Mouse (Mus musculus): Measurements from ENCODE around the gene Ppcdc. TPM values are rescaled to one million over a fixed set of nuclear protein-coding genes. Genes with fewer than 3 reads are reported as not detected.
A peak's percentile ranks its signal among the peaks of the same experiment; 100 is the strongest.

The Ppcdc gene
- 100 to 1,000 TPM in 2 of 3 experiments, 10 to 100 TPM in 1; 65.2 to 228 (median 153) TPM for polyA plus RNA-seq (2017; shearing (Covaris generic))

DNA sequence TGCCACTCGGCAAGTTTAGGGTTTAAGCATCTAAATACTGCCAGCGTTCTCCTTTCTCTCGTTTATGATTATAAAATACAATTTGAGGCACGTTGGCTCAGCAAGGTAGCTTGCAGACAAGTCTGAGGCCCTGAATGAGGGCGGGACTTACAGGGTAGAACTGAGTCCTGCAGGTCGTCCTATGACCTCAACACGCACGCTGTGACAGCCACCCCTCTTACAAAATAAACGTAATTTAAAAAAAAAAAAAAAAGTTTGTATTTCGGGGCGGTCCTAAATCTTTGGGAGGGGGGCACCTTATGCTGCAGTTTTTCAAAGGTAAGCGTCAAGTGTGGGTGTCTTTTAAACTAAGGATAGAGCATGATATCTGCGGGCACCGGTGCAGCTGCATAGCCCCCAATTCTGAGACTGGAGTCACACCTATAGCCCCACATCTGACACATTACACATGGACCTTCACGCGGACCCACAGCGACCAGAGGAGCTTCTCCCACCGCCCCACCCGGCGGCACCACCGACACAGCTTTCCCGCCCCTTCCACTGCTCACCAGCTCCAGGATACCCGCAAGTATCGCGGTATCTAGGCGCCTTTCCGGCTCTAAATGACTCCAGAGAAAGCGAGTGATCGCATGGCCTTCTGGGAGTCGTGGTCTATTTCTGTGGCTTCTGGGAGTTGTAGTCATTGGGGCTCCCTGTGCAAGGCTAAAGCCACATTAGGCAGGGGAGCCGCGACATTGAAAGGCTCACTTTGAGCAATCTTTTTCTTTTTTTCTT lies at the start of gene Ppcdc:
TSS of gene Ppcdc (minus strand) at position 603 of the 774 bp plus-strand sequence.
- ATAC-seq = peak; percentile 98

DNA sequence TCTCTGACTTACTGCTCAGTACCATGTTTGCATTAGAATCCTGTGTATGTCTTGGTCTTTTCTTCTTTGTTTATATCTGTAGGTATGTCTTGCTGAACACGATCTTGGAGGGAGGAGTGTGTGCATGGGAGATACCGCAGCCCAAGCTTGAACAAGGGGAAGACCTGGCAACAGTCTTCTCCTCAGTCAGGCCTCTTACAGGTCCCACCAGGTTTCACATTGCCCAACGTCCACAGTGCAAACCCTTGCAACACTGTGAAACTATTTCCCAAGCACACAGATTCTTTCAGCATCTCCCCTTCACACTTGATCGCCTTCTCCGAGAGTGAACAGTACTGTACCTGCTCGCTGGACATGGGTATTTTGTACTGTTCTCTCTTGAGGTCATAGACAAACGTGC lies 47.9 kb upstream of the Ppcdc start:
- no peak for ATAC-seq

DNA sequence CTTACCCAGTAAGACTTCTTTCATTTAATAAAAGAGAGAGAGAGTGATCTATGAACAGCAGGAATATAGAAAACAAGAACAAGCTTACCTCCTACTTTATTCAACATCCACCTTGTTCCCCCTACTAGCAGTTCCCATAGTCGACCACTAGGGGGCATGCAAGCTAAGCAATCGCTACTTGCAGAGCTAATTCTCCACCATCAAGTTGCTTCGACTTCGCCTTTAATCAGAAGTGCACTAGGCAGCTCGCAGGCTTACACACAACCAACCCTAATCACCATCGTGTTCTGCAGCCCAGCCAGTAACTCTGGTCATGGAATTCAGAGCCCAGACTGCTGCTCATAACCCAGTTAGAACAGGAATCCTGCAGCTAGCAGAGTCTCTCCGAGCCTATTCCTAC lies 45.9 kb upstream of the Ppcdc start:
- ATAC-seq = no peak

DNA sequence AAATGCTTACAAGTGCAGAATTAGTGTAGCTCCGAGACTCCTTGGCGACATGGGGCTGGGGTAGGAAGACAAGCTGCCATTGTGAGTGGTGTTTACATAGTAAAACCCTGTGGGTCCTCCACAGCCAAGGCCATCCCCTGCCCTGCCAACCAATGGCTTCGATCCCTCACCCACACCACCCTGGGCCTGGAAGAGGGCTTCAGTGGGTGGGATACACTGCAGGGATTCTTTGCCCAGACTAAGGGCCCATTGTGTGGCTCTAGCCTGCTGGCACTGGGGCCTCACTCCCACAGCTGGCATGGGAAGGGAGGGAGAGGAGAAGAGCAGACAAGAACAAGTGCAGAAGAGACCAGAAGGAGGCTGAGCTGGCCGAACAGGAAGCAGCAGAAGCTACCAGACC lies 29.0 kb upstream of the Ppcdc start:
- ATAC-seq = no peak

DNA sequence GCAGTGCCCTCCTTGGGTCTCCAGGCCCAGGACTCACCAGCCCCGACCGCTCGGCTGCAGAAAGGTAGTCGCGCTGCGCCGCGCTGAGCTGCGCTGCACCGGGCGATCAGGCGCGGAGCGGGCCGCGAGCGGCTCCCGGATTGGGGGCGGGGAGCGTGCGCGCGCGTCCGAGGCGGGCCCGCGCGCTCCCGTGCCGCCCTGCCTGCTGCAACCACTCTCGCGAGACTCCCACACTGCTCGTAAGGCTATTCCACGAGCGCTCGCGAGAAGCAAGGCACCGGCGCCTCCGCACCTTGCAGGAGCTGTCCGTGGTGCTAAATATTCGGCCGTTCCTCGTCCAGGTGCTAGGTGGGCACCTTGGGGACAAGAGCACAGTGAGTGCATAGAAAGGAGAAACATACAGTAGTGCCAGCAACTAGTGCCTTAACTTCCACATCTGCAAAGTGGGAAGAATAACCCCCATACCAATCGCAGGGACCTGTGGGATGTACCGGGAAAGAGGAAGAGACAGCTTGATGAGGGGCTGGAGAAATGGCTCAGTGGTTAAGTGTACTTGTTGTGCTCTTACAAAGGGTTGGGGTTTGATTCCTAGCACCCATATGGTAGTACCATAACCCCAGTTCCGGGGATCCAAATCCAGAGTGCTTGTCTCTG lies 28.1 kb upstream of the Ppcdc start, which contains the start of gene Scamp5:
TSS of gene Scamp5 (minus strand) at position 165 of the 654 bp plus-strand sequence.
- ATAC-seq = peak; percentile 28

DNA sequence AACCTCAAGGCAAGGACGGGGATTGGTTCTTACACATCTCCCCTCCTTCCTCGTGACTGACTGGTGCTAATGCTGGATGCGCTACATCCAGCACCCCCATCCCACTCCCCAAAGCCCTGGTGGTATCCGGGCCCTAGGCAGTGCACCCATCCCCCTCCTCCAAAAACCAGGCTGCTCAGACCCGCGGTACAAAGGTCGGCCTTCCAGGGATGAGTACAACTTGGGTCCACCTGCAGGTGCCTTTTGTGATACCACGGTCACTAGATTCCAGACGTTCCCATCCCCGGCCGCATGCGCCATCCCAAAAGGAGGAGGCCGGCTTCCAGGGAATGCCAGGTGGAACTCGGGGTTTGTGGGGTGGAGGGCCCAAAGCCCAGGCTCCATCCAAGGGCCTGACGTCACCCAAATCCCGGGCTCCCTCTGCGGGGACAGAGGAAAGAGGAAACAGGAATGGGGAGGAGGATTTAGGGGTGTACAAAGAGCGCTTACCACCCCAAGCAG lies 27.4 kb upstream of the Ppcdc start:
- ATAC-seq = no peak

DNA sequence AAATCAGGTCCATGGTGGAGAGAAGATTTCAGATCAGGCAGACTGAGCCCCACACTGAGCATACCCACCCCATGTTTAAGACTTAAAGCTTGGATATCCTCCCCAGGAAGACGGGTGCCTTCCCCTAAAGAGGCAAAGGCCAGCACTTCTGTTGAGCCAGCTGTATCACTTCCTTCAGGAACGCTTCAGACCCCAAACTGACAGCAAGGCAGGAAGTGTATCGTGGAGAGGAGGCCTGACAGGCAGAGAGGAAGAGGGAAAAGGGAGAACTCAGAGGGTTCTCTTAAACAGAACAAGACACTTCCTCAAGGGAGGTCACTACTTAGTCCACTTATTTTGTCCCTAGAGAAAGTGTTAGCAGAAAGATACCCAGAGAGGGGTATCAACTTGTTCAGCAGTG lies 26.2 kb upstream of the Ppcdc start:
- ATAC-seq = no peak

DNA sequence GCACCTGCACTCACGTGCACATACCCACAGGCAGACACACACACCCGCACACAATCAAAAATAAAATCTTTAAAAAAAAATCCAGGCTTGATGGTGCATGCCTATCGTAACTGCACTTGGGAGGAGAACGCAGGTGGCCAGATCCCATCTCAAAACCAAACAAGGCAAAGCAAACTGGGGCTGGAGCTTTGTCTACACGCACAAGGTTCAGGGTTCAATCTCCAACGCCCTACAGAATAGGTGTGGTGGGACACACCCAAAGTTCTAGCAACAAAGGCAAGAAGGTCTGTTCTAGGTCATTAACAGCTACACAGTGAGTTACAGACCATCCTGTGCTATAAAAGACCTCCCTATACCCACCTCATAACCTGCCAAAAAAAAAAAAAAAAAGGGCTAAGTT lies 22.9 kb upstream of the Ppcdc start:
- no peak for ATAC-seq

DNA sequence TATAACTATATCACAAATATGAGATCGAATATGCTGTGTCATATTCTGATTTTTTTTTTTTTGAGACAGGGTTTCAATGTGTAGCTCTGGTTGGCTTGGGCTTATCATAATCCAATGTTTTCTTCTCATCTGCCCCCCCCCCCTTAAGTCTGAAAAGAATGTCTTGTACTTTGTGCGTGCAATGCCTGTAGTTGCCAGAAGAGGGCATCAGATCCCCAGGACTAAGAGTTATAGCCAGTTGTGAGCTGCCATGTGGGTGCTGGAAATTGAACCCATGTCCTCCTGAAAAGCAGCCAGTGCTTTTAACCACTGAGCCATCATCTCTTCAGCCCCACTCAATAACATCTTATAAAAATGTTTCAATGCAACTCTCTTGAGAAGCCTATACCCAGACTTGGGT lies 19.8 kb upstream of the Ppcdc start:
- ATAC-seq = no peak

DNA sequence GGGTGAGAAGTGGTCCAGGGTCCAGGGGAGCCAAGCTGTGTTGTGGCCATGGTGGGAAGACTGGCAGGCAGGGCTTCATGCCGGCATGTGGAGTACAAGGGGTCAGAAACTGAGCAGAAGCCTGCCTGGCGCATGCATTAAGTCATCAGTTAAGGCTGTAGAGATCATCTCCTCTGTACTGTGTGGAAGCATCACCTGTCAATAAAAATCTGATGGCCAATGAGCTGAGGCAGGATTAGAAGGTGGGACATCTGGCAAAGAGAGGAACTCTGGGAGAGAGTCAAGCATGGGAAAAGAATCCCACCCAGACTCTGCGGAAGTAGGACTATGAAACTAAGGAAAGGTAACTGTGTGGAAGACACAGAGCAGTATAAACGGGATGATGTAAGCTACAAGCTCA lies 13.6 kb upstream of the Ppcdc start:
- no peak for ATAC-seq

DNA sequence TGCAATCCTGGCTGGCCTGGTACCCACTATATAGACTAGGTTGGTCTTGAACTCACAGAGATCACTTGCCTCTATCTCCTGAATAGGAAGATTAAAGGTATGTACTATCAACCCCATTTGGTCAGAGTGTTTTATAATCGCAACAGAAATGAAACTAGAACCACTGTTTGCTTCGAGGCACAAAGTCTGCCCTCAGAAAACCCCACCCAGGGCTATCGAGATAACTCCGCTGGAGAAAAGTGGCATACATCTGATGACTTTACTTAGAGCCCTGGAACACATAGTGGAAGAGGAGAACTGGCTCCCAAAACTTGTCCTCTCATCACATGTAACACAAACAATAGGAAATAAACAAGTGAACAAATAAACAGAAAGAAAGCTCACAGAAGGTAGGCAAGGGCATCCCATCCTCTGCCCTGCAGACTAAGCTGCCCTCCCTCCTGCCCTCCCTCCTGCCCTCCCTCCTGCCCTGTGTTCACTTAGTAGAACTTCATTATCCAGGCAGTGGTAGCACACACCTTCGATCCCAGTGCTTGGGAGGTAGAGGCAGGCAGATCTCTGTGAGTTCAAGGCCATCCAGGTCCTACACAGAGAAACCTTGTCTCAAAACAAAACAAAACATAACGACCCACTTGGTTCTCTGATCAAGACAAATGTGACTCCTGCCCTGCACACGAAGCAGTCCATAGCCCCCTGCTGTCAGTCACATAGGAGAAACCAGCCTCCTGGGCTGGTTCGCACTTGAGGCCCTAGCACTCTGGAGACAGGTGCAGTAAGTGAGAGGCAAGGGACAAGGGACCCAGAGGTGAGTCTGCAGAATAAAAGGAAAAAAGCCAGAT lies 12.9 kb upstream of the Ppcdc start:
- no peak for ATAC-seq

DNA sequence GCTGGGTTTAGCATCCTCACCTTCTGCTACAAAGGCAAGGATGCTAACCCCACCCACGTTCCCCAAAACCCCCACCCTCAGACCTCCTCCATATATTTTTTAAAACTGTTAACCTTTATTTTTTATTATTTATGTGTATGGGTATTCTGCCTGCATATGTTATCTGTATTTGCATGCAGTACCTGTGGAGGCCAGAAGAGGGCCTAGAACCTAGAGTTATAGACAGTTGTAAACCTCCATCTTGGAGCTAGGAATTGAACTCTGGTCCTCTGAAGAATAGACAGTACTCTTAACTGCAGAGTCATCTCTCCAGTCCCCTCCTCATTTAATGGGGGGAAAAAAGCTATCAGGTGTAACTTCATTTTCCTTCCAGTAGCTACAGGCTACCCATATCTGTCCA lies 9.8 kb upstream of the Ppcdc start:
- ATAC-seq = no peak

DNA sequence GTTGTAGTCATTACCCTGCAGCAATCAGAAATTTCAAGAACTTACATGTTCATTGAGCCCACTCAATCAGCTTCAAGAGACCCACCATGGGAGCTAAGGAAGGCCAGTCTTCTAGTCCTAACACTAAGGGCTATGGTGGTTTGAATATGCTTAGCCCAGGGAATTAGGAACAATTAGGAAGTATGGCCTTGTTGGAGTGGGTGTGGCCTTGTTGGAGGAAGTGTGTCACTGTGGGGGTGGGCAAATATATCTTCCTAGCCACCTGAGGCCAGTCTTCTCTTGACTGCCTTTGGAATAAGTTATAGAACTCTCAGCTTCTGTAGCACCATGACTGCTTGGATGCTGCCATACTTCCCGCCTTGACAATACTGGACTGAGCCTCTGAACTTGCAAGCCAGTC lies 696 bp upstream of the Ppcdc start:
- ATAC-seq = no peak

DNA sequence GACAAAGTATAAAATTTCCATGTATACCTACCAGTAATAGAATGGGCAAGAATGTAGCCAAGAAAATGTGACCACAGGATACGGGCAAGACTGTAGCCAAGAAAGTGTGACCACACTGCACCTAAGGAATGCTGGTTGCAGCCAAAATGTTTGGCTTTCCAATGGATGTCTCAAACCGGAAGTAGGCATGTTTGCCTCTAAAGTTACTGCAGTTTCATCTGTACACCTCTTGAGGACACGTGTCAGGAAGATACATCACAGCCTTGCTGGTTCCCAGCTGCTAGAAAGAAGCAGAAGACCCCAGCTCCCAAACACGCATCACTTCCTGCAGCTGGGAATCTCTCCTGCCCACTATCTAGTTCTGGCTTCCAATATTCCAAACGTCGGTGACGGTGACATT lies 841 bp downstream of the Ppcdc start:
- ATAC-seq = no peak

DNA sequence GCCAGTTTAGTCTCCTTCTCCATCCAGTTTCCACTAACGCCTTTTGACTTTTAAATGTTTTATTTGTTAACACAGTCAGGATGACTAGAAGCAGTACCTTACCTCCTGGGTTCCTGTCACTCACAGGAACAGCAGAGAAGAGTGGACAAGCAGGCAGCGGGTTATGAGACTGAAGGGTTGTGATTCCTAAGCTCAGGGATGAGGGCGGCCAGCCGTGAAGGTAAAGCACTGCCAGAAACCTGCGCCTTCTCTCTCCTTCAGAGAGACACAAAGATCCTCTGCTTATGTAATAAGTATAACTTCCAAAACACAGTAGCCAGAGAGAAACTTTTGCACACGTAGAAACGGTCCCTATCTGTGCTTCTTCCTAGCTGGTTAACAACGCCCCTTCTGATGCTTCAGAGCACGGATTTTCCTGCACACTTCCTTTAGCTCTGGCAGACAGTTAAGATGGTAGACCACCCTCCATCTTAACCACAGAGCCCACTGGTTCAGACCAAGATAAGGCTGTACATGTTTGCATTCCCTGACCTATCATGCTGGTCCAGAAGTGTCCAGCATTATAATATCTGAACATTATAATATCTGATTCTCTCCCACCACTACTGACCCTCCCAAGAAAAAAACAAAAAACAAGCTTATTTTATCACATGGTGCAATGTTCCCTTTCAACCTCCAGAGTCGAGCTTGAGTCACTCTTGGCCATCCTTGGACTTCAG lies 1.9 kb downstream of the Ppcdc start:
- ATAC-seq = no peak

DNA sequence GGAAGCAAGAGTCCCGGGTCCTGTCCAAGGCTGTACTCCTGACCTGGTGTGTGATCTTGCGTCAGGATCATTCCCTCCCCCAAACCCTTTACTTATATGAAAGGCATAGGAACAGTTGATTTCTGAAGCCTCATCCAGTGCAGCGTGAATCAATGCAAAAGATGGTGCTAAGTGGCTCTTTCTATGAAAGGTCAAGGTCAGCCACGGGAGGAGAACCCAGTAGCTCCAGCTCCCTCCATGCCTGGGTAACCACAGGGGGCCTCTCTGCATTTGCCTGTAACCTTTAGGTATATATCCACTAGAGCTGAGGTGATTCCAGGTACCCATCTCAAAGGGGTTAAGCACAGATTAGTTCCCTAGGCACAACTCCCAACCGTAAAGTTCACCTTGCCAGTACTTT lies 3.8 kb downstream of the Ppcdc start:
- ATAC-seq = no peak

DNA sequence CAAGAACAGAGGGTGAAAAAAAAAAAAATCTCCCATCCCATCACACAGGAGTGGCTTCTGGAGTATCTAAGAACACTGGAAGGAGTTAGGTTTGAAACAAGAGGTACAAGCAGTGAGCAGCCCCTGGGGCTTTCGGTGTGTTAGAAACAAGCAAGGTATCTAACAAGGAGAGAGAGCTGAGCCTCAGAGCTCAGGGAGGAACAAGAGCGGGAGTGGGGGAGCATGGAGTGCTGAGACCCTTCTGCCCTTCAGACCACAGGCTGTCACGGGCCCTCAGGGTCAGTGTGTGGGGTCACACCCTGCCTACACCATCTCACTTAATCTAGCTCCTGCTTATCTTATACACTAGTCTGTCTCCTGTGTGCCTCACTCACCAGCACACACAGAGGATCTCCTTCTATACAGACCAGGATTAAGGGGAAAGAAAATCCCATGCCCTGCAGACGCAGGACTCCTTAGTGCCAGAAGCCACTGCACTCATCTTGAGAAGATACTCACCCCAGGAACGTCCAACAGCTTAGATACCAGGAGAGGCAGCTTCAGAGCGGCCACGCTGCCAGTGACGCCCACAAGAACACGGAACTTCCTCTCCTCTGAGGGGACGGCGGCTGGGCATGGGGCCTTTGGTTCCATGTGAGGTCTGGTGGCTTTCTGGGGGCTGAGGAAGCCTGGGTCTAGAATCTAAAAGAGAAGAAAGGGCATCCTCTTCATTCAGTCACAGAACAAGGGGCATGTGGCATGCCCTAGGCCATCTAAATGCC lies 5.3 kb downstream of the Ppcdc start:
- no peak for ATAC-seq

DNA sequence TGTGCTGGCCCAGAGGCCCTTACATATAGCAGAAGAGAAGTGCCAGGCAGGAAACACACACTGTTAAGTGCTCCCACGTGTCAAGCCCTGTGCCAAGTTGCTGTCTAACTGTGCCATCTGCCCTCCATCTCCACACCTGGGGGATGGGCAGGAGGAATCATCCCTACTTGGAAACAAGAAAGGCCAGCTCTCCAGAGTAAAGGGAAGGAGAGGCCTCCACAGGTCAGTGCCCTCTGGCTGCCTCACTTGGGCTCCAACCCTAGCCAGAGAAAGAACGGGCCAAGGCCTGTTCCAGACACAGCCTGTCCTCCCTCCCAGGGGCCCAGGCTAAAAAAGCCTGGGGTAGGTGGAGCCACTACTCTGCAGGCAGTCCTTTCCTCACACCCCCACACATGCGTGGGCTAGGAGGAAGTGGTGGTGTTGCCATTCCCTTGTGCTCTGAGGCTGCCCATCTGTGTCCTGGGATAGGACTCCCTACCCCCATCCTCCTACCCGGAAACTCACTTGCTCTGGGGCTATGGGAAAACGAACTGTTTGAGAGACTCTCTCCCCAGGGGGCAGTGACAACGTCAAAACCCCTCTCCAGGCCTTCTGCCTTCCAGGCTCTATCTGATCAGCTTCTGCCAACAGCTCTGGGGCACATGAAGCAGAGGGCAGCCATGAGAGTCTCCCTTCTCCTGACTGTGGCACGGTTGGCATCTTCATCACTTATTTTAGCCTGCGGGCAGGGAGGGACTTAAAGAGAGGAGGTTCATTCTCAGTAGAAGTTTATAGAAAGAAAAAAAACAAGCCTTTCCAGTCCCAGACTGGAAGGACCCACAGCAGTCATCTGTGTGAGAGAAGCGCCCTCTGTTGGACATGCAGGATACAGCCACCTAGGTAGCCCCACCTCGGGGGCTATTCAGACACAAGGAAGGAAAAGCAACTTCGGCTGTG lies 6.6 kb downstream of the Ppcdc start:
- ATAC-seq = peak; percentile 88

DNA sequence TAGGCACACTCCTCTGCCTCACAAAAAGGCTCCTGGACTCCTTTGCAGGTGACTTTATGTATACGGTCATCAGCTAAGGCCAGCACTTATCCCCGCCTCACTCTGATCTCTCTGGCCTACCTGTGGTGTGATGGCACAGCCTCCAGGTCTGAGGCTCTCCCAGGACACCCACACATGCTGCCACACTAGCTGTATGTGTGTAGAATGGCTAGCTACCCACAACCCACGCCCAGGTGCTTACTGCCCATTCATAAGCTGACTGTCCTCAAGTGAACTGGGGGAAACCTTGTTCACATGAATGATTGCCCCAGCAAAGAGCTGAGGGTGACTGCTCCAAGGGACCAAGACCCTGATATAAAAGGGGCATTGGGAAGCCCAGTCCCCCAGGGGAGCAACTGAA lies 7.4 kb downstream of the Ppcdc start:
- no peak for ATAC-seq

DNA sequence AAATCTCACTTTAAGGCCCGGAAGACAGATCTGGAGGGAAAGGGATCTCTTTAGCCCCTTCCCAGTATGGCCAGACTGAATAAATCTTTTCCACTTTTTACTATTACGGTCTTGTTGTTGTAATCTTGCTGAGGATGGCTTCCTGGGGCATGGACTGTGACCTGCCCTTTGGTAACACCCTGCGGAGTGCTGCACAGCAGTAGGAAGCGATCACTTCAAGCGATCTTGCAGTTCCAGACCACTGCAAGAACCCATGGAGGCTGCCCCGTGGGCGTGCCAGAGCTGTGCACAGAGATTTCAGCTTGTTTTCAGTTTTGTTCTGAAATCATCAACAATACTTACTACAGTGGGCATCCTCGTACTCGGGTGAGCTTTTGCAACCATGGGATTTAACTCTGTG lies 8.7 kb downstream of the Ppcdc start:
- no peak for ATAC-seq

DNA sequence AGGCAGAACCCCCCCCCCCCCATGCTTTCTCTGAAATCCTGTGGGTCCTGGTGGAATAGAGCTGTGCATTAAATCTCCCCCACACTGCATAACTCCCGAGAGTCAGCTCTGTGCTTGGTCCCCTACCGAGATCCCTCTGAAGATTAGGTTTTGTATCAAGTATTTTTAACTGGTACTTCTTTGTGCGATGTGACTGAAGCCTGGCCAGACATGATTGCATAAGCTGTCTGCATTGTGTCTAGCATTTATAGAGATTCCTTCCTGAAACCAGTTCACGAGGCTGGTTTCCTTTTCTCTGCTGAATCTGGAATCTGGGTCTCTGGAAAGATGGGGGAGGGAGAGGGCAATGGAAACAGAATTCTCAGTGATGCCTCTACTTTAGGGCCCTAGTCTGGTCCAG lies 11.5 kb downstream of the Ppcdc start:
- ATAC-seq = no peak
